Mouse (Mus musculus) urinary bladder, postnatal 36 days (tissue): ENCODE measurements around the gene Hnrnpul2.

Experiments used
- DNase-seq, 2 experiments: peaks; one replicate each; pipeline ENCODE4 v3.0.0; 2022; ENCODE audit warnings: low spot score in 2 of 2, mixed read lengths in 1 of 2

The Hnrnpul2 gene

DNA sequence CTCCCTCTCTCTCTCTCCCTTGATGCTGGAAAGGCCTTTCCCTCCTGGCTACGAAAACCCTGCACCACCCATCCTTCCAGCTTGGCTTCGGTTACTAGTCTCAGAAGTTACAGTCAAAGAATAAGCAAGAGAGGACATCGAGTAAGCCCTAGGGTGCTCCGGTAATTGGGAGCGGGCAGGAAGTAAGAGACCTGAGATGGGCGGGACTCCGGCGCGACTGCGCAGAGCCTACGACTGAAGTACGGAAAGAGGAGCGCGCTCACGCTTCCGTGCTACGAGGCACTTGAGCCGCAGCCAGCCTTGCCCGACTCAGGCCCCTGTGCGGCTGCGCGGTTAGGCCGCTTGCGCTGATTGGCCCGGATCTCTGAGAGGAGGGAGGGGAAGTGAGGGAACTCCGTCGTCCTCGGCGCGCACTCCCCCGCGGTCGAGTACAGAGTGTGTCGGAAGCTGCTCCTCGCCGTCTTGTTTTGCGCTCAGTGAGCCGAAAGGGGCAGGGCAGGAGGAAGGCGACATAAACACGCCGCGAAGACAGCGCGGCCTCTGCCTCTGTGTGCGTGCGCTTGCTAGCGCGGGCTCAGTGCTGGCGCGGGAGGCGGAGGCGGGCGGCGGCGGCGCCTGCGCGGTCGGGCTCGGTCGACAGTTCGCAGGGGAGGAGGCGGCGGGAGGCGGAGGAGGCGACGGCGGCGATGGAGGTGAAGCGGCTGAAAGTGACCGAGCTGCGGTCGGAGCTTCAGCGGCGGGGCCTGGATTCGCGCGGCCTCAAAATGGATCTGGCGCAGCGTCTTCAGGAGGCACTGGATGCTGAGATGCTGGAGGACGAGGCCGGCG is at the start of gene Hnrnpul2:
Gene Hnrnpul2 (plus strand): TSS at position 415 of the 828 bp plus-strand sequence.
- DNase-seq, result peak; percentile 94 to 98

DNA sequence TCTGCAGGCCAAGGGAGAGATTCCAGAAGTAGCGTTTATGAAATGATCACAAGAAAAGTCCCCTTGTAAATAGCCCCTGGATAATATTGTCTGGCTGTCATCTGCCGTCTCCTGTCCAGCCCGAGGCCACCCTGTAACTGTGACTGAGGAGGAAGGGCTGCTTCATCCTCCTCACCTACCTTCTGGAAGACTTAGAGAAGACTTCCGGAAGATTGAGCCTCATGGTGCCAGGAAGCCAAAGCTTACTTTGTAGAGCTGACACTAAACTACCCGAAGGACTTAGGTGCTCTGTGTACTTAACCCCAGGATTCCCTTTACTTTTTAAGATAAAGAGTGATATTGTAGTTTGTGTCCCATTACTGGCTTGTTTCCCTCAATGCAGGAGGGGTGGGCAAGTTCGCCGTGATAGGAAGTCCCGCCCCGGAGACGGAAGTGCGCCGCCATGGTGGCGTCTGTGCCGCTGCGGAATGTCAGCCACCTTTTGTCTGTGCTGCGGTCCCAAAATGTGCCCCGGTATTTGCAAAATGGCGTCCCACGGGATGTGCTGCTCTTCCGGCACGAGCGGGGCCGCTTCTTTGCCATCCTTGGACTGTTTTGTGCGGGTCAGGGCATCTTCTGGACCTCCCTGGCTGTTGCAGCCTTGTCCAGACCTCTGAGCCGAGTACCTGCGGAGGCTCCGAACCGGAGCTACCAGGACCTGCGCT is 49.1 kb upstream of the Hnrnpul2 start, which contains the start of gene Tmem223:
Gene Tmem223 (plus strand): TSS at position 430 of the 704 bp plus-strand sequence.
- peak; percentile 69 to 79 for DNase-seq

DNA sequence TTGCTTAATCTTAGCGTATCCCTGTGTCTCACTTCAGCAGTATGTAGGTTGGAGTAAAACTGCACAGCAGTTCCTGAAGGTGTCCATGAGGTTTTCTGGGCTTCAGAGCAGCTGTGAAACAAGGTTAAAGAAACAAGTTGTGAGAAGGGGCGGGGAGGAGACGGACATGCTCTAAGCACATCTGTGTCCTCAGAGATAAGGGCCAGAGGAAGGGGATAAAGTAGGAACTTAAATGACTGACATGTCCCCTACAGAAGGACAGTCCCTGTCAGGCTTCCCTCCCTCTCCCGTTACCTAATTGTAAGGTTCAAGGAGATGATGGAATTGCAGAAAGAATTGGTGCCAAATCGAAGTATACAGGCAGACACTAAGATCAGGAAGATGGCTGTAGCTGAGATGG is 46.8 kb upstream of the Hnrnpul2 start:
- DNase-seq, result no peak

DNA sequence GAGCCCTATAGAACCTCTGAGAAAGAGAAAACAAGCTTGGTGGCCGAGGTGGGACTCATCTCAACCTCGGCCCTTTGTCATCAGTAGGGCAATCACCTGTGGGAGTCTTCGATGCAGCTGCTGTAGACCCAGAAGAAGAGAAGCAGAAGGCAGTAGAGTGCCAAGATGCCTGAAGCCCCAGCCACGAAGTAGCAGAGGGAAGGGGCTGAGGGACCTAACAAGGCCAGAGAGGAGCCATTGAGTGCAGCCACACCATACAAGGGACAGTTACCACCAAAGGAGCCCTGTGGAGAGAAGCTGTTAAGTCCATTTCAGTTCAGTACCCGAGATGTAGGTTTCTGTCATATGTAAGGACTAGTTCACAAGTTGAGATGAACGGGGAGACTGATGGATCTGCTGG is 46.4 kb upstream of the Hnrnpul2 start:
- DNase-seq, result no peak

DNA sequence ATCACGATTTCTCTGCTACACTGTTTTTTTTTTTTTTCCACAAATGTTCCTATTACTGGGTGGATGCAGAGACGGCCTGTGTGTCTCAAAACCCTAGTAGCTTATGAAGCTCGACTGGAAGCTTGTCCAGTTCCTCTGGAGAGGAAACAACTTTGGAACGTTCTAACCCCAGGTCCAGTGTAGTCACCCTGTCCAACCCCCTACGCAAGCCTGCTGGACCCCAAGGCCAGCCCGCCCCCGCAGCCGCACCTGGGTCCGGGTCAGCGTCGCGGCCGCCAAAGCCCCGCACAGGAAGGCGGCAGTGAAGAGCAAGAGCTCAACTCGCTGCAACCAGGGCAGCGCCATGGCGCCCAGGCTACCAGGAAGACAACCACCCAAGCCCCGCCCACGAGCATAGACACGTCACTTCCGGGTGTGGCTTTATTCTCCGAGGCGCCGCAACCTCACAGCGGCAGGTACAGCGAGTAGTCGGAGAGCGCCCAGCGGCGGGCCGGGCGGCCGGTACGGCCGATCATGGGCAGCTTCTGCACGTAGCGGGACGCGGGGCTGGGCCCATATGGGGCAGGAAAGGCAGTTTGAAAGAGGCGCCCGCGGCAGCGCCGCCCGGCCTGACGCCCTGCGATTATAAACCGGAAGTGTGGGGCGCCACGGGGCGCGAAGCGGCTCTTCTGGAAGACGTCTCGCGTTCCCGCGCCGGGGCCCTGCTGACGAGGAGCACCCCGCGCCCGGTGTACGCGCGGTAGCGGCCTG is 45.5 kb upstream of the Hnrnpul2 start, which contains the start of gene Tmem179b:
Gene Tmem179b (minus strand): TSS at position 382 of the 750 bp plus-strand sequence.
- DNase-seq, result peak; percentile 95 to 97

DNA sequence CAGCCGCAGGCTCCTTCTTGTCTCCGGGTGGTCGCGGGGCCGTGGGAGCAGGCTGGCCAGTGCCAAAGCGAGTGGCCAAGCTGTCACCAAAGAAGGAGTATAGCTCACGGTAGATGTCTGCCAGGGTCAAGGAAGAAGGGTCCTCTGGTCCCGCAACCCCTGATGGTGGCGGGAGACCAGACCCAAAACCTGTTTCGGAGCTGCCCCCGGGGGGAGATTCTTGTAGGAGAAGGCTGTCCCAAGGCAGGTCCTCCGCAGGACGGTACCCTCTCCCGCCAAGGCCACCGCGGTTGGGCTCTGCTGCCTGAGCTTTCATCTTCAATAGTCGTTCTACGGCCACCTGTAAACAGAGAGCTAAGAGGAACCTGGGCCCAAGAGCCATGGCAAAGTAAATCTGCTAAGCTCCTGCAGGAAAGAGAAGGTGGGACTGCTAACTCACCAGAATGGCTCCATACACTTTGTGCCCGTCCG is 44.8 kb upstream of the Hnrnpul2 start:
- peak in 1 of 2 experiments; percentile 23 for DNase-seq

DNA sequence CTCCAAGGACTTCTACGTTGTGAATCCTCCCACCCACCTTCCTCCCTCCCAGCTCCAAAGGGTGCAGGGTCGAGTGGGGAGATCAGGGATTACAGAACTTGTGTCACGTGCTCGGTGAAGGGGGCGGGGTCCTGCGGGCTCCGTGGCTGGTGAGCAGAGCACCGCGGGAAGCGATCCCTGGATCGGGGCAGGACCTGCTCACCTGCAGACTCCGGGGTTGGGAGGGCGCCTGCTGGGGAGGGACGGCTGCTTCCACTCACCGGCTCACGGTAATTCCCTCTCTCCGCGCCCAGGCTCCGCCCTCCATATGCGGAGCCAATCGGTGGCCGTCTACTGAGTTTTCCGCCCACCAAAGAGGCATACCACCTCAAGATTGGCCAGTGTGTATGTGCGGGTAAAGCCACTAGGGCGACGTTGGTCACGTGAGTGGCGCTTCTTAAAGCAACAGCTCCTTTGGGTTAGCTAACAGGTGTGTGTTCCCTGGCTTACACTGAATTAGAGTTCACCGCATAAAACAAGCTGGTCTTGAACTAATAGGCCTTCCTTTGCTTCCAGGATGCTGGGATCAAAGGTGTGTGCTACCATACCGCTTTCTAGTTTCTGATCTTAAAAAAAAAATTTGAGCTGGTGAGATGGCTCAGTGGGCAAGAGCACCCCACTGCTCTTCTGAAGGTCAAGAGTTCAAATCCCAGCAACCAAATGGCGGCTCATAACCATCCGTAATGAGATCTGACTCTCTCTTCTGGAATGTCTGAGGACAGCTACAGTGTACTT is 33.6 kb upstream of the Hnrnpul2 start, which contains the start of gene Taf6l:
Gene Taf6l (minus strand): TSS at position 410 of the 774 bp plus-strand sequence.
- peak; percentile 84 to 90 for DNase-seq

DNA sequence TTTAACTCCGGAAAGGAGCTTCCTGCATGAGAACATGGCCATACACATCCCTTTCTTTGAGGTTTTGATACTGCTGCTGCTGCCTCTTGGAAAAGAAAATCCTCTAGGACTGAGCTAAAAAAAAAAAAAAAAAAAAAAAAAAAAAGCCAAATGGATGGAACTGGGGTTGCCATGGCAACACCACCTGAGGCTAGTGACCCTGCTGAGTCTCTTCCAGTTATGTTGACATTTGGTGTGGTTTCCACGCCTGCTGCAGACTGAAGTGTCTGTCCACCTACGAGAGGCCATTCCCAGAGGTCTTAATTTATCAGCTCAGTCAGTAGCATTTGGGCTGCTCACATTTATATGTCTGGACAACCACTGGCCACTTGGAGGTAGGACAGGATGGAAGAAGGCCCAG is 31.3 kb upstream of the Hnrnpul2 start:
- no peak for DNase-seq

DNA sequence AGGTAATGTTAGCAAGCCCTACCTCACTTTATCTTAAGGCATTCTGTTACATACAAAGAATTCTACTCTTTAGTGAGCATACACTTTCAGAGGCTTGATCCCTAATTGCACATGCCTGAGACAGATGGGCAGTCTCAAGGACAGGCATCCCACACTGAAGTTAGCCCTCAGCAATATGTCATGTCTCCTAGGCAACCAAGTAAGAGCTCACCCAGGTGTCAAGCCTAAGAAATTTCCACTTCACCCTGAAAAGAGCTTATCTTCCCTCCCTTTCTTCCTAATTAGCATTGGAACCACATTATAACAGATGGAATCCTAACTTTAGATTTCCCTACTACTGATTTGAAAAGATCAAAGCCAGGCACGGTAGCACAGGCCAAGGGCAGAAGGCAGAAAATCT is 30.6 kb upstream of the Hnrnpul2 start:
- DNase-seq, result no peak

DNA sequence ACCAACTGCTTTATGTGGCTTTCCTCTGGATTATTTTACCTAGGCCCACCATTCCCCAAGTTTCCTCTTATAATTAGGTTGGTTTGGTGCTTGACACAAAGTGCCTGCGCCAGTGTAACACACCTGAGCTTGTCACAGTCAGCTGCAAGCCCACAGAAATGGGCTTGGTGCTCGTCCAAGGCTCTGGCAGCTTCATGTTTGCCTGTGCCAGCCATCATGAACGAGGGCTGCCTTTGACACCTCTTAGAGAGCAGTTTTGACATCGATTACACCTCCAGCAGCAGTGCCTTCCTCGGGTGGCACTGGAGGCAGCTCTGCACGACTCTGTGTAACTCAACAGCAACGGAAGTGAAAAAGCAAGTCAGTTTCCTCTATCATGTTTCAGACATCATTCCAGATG is 29.6 kb upstream of the Hnrnpul2 start:
- DNase-seq, result no peak

DNA sequence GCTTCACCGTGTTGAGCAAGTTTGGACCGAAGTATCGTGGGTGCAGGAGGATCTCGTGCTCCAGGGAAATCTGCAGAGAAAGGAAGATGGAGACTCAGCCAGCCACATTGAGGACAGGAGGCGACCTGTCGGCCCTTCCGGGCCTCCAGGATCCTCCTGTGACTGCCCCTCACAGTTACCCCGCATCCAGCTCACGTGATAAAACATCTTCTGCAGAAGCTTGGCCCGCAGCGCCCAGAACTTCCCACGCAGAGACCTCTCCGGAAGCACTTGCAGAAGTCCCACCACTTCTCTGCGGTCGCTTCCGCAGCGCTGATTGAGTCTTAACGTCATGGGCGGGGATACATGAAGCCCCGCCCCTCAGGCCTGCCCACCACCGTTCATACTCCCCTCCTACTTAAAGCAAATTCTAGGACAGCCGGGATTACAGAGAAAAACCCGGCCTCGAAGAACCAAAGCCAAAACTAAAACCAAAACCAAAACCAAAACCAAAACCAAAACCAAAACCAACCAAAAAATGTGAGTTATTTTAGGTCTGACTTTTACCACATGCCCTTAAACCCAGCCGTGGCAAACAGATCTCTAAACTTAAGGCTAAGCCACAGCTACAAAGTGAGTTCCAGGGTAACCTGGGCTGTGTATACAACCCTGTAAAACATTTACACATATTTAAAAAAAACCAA is 21.4 kb upstream of the Hnrnpul2 start, which contains the start of gene Polr2g:
Gene Polr2g (minus strand): TSS at position 314 of the 683 bp plus-strand sequence.
- peak; percentile 83 to 91 for DNase-seq

DNA sequence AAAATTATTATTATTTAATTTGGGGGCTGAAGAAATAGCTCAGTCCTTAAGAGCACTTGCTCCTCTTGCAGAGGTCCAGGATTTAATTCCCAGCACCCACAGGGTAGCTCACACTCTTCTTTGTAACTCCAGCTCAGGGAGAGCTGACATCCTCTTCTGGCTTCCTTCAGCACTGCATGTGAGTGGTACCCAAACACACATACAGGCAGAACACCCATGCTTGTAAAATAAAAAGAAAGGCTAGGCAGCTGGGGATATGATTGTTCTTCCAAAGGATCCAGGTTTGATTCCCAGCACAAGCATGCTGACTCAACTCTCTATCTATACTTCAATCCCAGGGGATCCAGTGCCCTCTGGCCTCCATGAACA is 20.9 kb upstream of the Hnrnpul2 start:
- DNase-seq, result no peak

DNA sequence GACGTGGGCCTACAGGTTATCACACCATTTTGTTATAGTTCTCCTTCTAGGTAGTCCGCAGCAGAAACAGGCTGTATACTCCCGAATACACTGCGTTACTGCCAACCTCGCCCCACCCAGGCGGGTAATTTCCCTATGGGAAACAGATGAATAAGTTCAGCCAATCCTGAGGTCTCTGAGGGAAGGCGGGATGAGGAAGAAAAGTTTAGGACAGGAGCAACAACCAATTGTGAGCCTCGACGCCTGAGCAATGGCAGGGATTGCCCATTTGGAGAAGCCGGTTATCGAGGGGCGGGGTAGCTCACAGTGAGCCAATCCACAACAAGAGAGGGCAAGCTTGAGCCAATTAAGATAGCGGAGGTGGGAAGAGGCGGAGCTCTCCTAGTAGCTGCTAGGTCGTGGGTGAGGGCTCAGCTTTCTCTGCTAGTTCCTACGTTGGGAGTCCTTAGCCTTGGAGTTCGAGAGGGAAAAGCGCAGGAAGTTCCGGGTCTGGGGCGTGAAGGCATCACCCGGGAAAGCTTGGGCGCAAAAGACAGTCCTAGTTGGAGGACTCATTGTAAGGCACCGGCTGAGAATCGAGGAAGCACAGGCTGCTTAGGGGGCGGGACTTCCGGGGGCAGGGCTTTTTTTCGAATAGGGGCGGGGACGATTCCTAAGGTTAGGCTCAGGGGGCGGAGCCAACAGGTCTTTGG is 17.5 kb upstream of the Hnrnpul2 start, which contains the start of gene Zbtb3:
Gene Zbtb3 (plus strand): TSS at position 426 of the 692 bp plus-strand sequence.
- peak; percentile 88 to 94 for DNase-seq

DNA sequence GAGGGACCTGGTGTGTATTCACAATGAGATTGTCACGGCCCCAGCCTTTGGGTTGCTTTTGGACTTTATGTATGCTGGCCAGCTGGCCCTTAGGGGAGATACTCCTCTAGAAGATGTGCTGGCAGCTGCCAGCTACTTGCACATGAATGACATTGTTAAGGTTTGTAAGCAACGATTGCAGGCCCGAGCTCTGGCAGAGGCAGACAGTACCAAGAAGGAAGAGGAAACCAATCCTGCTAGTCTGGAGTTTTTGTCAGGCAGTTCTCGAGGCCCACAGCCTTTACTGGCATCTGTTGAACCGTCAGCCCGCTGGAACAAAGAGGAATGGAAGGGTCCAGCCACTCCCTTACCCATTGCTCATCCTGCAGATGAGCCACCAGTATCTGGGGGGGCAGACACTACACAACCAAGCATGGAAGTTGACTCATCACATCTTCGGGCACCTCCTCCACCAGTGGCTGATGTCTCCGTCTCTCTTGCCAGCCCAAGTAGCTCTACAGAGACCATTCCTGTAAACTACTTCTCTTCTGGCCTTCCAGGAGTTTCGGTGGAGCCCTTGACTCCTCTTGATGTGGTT is 16.5 kb upstream of the Hnrnpul2 start:
- DNase-seq, result no peak

DNA sequence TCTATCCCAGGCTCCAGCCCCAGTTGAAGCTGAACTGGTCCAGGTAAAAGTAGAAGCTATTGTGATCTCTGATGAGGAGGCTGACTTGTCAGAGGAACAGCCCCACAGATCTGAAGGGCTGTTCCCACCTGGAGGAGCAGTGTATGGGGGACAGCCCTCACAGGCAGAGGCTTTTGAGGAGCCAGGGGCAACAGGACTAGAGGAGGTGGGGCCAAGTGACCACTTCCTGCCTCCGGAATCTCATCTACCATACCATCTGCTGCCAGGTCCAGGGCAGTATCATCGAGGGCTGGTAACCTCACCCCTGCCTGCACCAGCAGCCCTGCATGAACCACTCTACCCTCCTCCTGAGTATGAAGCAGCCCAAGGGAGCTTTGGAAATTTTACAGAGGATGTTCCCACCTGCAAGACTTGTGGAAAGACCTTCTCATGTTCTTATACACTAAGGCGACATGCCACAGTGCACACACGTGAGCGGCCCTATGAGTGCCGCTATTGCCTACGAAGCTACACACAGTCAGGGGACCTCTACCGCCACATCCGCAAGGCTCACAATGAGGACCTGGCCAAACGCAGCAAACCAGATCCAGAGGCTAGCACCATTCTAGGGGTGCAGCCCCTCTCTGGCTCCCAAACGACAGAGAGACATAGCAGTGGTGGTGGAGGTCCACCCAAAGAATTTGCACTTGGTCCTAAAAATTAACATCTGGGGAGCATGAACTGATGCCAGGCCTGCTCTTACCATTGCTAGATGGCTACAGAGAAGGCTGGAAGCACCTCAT is 15.7 kb upstream of the Hnrnpul2 start:
- no peak for DNase-seq

DNA sequence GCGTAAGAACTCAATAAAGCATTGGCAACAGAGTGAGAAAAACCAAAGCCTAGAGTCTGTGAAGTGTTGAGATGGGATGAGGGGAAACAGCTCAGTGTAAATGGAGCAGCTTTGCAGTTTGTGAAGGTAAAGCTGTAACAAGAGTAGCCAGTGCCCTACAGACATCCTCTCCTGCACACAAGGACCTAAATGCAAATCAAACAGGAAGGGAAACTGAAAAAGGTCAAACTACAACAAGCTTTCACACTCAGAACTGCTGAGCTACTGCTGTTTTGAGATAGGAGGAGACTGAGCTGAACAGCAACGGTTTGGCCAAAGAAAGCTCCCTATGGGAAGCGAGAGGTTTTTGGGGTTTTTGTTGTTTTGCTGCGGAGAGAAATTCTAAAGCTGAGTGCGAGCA is 13.0 kb upstream of the Hnrnpul2 start:
- DNase-seq, result no peak

DNA sequence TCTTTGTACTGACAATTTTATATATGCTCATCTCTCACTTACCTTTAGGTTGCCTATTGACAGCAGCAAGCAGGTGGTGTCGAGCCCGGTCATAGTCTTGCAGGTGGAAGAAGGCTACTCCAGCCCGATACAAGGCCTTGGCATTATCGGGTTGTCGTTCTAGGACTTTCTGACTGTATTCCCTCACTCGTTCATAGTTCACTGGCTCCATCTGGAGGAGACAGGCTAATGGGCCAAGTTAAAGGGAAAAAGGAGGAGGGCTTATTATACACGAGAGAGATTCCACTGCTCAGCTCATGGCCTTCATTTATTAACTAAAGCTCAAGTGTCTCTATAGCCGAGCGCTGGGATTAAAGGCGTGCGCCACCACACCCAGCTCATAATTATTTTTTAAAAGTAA is 4.0 kb upstream of the Hnrnpul2 start:
- DNase-seq, result no peak

DNA sequence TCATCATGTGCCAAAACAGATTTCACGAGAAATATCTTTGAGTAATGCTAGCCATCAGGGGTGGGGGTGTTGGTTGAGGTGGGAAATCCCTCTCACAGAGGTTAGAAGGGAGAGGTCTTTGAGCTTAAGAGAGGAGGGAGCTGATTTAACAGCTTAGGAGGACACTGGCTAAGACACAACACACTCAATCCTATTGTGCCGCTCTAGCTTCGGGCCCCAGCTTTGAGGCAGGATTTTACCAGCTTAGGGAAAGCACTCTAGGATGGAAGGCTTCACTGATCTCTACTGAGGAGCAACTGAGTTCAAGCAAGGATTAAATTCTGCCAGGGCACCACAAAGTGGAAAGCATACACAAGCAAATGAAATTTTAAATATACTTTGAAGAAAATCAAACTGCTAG is 2.8 kb upstream of the Hnrnpul2 start:
- DNase-seq, result no peak
